Mouse (Mus musculus) CH12.LX (cell line): ENCODE measurements around the gene Dlgap1.

Source experiments
- BHLHE40 ChIP-seq: IDR thresholded peaks from 2 replicates; pipeline ENCODE4 v1.6.1; 2011; ENCODE audit warnings: mild to moderate bottlenecking, low read depth, low read length, improper control_type of control experiment
- CHD2 ChIP-seq: IDR thresholded peaks from 2 replicates; pipeline ENCODE4 v1.6.1; 2011; ENCODE audit warnings: low read length, improper control_type of control experiment
- CTCF ChIP-seq, 2 experiments: IDR thresholded peaks in 1 of 2; conservative IDR thresholded peaks in 1 of 2; 2 replicates each; pipeline ENCODE4 v1.5.1; 2011 to 2012; ENCODE audit warnings: low read depth in 2 of 2, low read length in 2 of 2, improper control_type of control experiment in 1 of 2, inconsistent platforms in 1 of 2, mild to moderate bottlenecking in 1 of 2, moderate library complexity in 1 of 2
- E2F4 ChIP-seq: IDR thresholded peaks from 2 replicates; pipeline ENCODE4 v1.6.1; 2011; ENCODE audit warnings: low read depth, low read length, improper control_type of control experiment; ENCODE audit not compliant: insufficient replicate concordance
- ELF1 ChIP-seq: IDR thresholded peaks from 2 replicates; pipeline ENCODE4 v1.6.1; 2014; ENCODE audit warnings: low read depth, mild to moderate bottlenecking, inconsistent platforms, low read length, improper control_type of control experiment
- EP300 ChIP-seq: IDR thresholded peaks from 2 replicates; pipeline ENCODE4 v1.6.1; 2011; ENCODE audit warnings: low read length, improper control_type of control experiment
- ETS1 ChIP-seq: conservative IDR thresholded peaks from 2 replicates; pipeline ENCODE4 v1.6.1; 2012; ENCODE audit warnings: low read depth, mild to moderate bottlenecking, inconsistent platforms, low read length, improper control_type of control experiment, moderate library complexity
- JUN ChIP-seq: IDR thresholded peaks from 2 replicates; pipeline ENCODE4 v1.6.1; 2011; ENCODE audit warnings: low read depth, mild to moderate bottlenecking, low read length, improper control_type of control experiment, moderate library complexity; ENCODE audit not compliant: insufficient read depth
- JUND ChIP-seq: conservative IDR thresholded peaks from 2 replicates; pipeline ENCODE4 v1.6.1; 2011; ENCODE audit warnings: low read depth, low read length, improper control_type of control experiment
- MAX ChIP-seq: IDR thresholded peaks from 2 replicates; pipeline ENCODE4 v1.6.1; 2011; ENCODE audit warnings: low read length, improper control_type of control experiment
- MYC ChIP-seq: IDR thresholded peaks from 2 replicates; pipeline ENCODE4 v1.6.1; 2011; ENCODE audit warnings: low read depth, mild to moderate bottlenecking, improper control_type of control experiment, low read length
- POLR2A ChIP-seq: IDR thresholded peaks from 2 replicates; pipeline ENCODE4 v1.6.1; 2011; ENCODE audit warnings: low read depth, mild to moderate bottlenecking, improper control_type of control experiment, low read length
- ZC3H11A ChIP-seq: IDR thresholded peaks from 2 replicates; pipeline ENCODE4 v1.6.1; 2012; ENCODE audit warnings: low read depth, mild to moderate bottlenecking, inconsistent platforms, low read length, improper control_type of control experiment

GRCm38 (mm10) chr17:70528196-70529187 lies 559.6 kb downstream of the Dlgap1 start:
- TF ChIP-seq POLR2A (no peak), E2F4 (no peak), CTCF (conservative IDR thresholded peaks at IDR 0.05 in 1 of 2, IDR thresholded peaks at IDR 0.05 in 1 of 2; ENCODE audit: low read depth in 2 of 2, low read length in 2 of 2) (no peak), MYC (no peak), MAX (no peak), ELF1 (no peak), ETS1 (no peak), ZC3H11A (no peak), EP300 (no peak), JUN (no peak), CHD2 (no peak), JUND (no peak), BHLHE40 (no peak)
